Mouse (Mus musculus): ENCODE results near the gene Gstt1. TPM values are rescaled to one million over a fixed set of nuclear protein-coding genes. Genes with fewer than 3 reads are reported as not detected.
A peak's percentile ranks its signal among the peaks of the same experiment; 100 is the strongest.
"Not testable (repeated sequence)": the region's sequence is repeated elsewhere in the genome, so short reads cannot be mapped to it uniquely, and the experiment has no call there.

The Gstt1 gene
- polyA plus RNA-seq, 1 experiment from 2014 or later, result 9.8 TPM

GRCm38 (mm10) chr10:75779206-75780174, 18.9 kb downstream of the Gstt1 start:
- 32% methylated on average over 15 of the region's 15 CpGs for WGBS
- Histone ChIP-seq H3K4me1 (replicated peaks) (peaks cover 11% of the 10 kb centered on the region), H3K36me3 (no peaks in the 10 kb centered on the region), H3K9ac (replicated peaks) (no peak overlapping the region), H3K4me3 (replicated peaks) (peak overlapping the region; percentile 48), H3K27ac (no peak overlapping the region), H3K27me3 (peaks cover 19% of the 10 kb centered on the region; the same call in 1 of the 2 replicates), H3K9me3 (no peaks in the 10 kb centered on the region), H3K4me2 (peak overlapping the region; percentile 80)
- no peak; the same call in 1 of the 2 replicates for ATAC-seq (ENCODE audit: insufficient number of reproducible peaks, insufficient read depth, low FRiP score, low TSS enrichment, low read depth)

GRCm38 (mm10) chr10:75777885-75778284, 20.5 kb downstream of the Gstt1 start:
- Histone ChIP-seq H3K27me3 (peaks cover 19% of the 10 kb centered on the region; the same call in 1 of the 2 replicates), H3K4me3 (replicated peaks) (no peak overlapping the region), H3K9me3 (no peaks in the 10 kb centered on the region), H3K36me3 (no peaks in the 10 kb centered on the region), H3K4me1 (replicated peaks) (peaks cover 11% of the 10 kb centered on the region), H3K27ac (no peak overlapping the region), H3K4me2 (no peak overlapping the region), H3K9ac (replicated peaks) (no peak overlapping the region)
- WGBS, result 73% methylated on average over 2 of the region's 2 CpGs
- no peak for ATAC-seq (ENCODE audit: insufficient number of reproducible peaks, insufficient read depth, low FRiP score, low TSS enrichment, low read depth)

- Histone ChIP-seq H3K4me1 (replicated peaks) (peaks cover 18% of the 10 kb centered on the region), H3K9me3 (no peaks in the 10 kb centered on the region), H3K4me3 (replicated peaks) (no peak overlapping the region), H3K36me3 (no peaks in the 10 kb centered on the region; the same call in 1 of the 2 replicates), H3K9ac (replicated peaks) (no peak overlapping the region), H3K27me3 (peaks cover 19% of the 10 kb centered on the region; the same call in 1 of the 2 replicates), H3K4me2 (no peak overlapping the region), H3K27ac (no peak overlapping the region)
- WGBS, result 81% methylated on average over 6 of the region's 6 CpGs
- no peak for ATAC-seq (ENCODE audit: insufficient number of reproducible peaks, insufficient read depth, low FRiP score, low TSS enrichment, low read depth)
Measured at GRCm38 (mm10) chr10:75776562-75776961, 21.8 kb downstream of the Gstt1 start.

- Histone ChIP-seq H3K4me1 (replicated peaks) (peaks cover 11% of the 10 kb centered on the region), H3K36me3 (no peaks in the 10 kb centered on the region; the same call in 1 of the 2 replicates), H3K4me2 (no peak overlapping the region), H3K9me3 (no peaks in the 10 kb centered on the region), H3K27me3 (peaks cover 13% of the 10 kb centered on the region; the same call in 1 of the 2 replicates), H3K4me3 (replicated peaks) (no peak overlapping the region), H3K27ac (no peak overlapping the region), H3K9ac (replicated peaks) (no peak overlapping the region)
- ATAC-seq (ENCODE audit: insufficient number of reproducible peaks, insufficient read depth, low FRiP score, low TSS enrichment, low read depth), result no peak
- 88% methylated on average over 9 of the region's 9 CpGs for WGBS
Measured at GRCm38 (mm10) chr10:75774587-75774986, 23.8 kb downstream of the Gstt1 start.

- peaks cover 7% of the 10 kb centered on the region; the same call in 1 of the 2 replicates for H3K4me1 ChIP-seq (replicated peaks)
- 88% methylated on average over 5 of the region's 5 CpGs for WGBS
- H3K4me3 ChIP-seq (replicated peaks), result no peak overlapping the region
- no peak overlapping the region for H3K27ac ChIP-seq
- H3K9ac ChIP-seq (replicated peaks), result no peak overlapping the region
- no peak overlapping the region for H3K4me2 ChIP-seq
- H3K36me3 ChIP-seq, result no peaks in the 10 kb centered on the region; the same call in 1 of the 2 replicates
- H3K9me3 ChIP-seq, result no peaks in the 10 kb centered on the region
- no peak for ATAC-seq (ENCODE audit: insufficient number of reproducible peaks, insufficient read depth, low FRiP score, low TSS enrichment, low read depth)
- H3K27me3 ChIP-seq, result peaks cover 12% of the 10 kb centered on the region; the same call in 1 of the 2 replicates
Measured at GRCm38 (mm10) chr10:75774102-75774501, 24.3 kb downstream of the Gstt1 start.

GRCm38 (mm10) chr10:75772795-75773664, 25.4 kb downstream of the Gstt1 start, which contains the start of gene Ddt:
Gene Ddt, minus strand, starts transcription at chr10:75773414.
- H3K36me3 ChIP-seq, result no peaks in the 10 kb centered on the region; the same call in 1 of the 2 replicates
- H3K27me3 ChIP-seq, result peaks cover 12% of the 10 kb centered on the region; the same call in 1 of the 2 replicates
- H3K4me1 ChIP-seq (replicated peaks), result peaks cover 7% of the 10 kb centered on the region; the same call in 1 of the 2 replicates
- peak within 1 kb of the TSS; percentile 85 for H3K4me2 ChIP-seq
- H3K27ac ChIP-seq, result 0 out of 2 replicates have a peak within 1 kb of the TSS, but pooled peaks have one; percentile 14
- no peaks in the 10 kb centered on the region for H3K9me3 ChIP-seq
- H3K4me3 ChIP-seq (replicated peaks), result peak within 1 kb of the TSS; percentile 61
- WGBS, result under 1% methylated on average over 47 of the region's 47 CpGs
- ATAC-seq (ENCODE audit: insufficient number of reproducible peaks, insufficient read depth, low FRiP score, low TSS enrichment, low read depth), result peak; percentile 92
- peak within 1 kb of the TSS; percentile 70 for H3K9ac ChIP-seq (replicated peaks)

GRCm38 (mm10) chr10:75767756-75768155, 30.6 kb downstream of the Gstt1 start:
- peaks cover 17% of the 10 kb centered on the region for H3K4me1 ChIP-seq (replicated peaks)
- not testable (repeated sequence) for H3K27ac ChIP-seq; H3K9me3 ChIP-seq; H3K9ac ChIP-seq (replicated peaks); H3K36me3 ChIP-seq; H3K4me2 ChIP-seq; H3K27me3 ChIP-seq; H3K4me3 ChIP-seq (replicated peaks); ATAC-seq (ENCODE audit: insufficient number of reproducible peaks, insufficient read depth, low FRiP score, low TSS enrichment, low read depth)
- 40% methylated on average over 5 of the region's 5 CpGs for WGBS

GRCm38 (mm10) chr10:75766856-75767255, 31.5 kb downstream of the Gstt1 start:
- Histone ChIP-seq H3K4me3 (replicated peaks) (no peak overlapping the region), H3K4me1 (replicated peaks) (peaks cover 13% of the 10 kb centered on the region), H3K27ac (no peak overlapping the region), H3K9ac (replicated peaks) (no peak overlapping the region), H3K9me3 (no peaks in the 10 kb centered on the region), H3K4me2 (no peak overlapping the region), H3K36me3 (no peaks in the 10 kb centered on the region; the same call in 1 of the 2 replicates), H3K27me3 (no peaks in the 10 kb centered on the region)
- no peak for ATAC-seq (ENCODE audit: insufficient number of reproducible peaks, insufficient read depth, low FRiP score, low TSS enrichment, low read depth)
- WGBS, result 86% methylated on average over 6 of the region's 6 CpGs

GRCm38 (mm10) chr10:75764519-75765473, 33.6 kb downstream of the Gstt1 start:
- Histone ChIP-seq H3K4me2 (peak overlapping the region; percentile 65), H3K4me3 (replicated peaks) (peak overlapping the region; percentile 88), H3K27me3 (no peaks in the 10 kb centered on the region), H3K36me3 (peaks cover 6% of the 10 kb centered on the region), H3K27ac (0 out of 2 replicates have a peak overlapping the region, but pooled peaks have one; percentile 64), H3K9ac (replicated peaks) (peak overlapping the region; percentile 50), H3K4me1 (replicated peaks) (peaks cover 13% of the 10 kb centered on the region), H3K9me3 (no peaks in the 10 kb centered on the region)
- under 1% methylated on average over 27 of the region's 27 CpGs for WGBS
- no peak for ATAC-seq (ENCODE audit: insufficient number of reproducible peaks, insufficient read depth, low FRiP score, low TSS enrichment, low read depth)
